Mouse (Mus musculus): Measurements from ENCODE around the gene Muc4. TPM values are rescaled to one million over a fixed set of nuclear protein-coding genes. Genes with fewer than 3 reads are reported as not detected.

Muc4 gene
- polyA plus RNA-seq, 1 experiment from 2014 or later: 0.22 TPM

DNA sequence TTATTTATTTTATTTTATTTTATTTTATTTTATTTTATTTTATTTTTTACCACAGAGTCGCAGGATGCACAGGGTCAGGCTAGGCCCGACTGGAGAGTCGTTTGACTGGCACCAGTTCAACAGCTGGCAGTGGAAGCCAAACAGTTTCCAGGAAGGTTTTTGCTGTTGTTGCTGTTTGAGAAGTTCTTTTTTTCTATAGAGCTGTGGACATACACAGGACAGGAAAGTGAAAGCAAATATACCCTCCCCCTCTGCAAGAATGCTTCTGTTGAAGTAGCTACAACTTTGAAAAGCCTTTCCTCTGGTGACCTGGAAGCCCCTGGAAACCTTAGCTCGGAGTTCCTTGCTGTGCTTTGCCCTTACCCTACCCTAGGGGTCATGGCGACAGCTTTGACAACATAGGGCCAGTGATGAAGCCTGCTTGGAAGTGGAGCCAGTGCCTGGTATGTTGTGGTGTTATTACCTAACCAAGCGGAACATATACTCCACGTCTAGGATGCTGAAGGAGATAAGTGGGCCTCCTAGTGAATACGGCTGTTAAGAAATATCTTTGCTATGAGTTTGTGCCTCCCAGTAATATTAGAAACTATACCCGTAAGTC, 32.3 kb upstream of the Muc4 start:
- DNase-seq (ENCODE audit: low spot score) (no peak), ATAC-seq (ENCODE audit: low FRiP score) (no peak)
- Histone ChIP-seq H3K9ac (ENCODE audit: low read depth, low read length) (no peak overlapping the region), H3K4me2 (replicated peaks; ENCODE audit: low read depth, low read length) (no peak overlapping the region), H3K27ac (ENCODE audit: low read depth, low read length) (no peak overlapping the region), H3K27me3 (ENCODE audit: control insufficient read depth, insufficient read depth, low read length) (no peaks in the 10 kb centered on the region), H3K4me1 (replicated peaks; ENCODE audit: control insufficient read depth, insufficient read depth, low read length) (no peaks in the 10 kb centered on the region), H3K4me3 (ENCODE audit: low read depth, low read length) (no peak overlapping the region), H3K9me3 (ENCODE audit: control insufficient read depth, low read length) (no peaks in the 10 kb centered on the region), H3K36me3 (ENCODE audit: control insufficient read depth, insufficient read depth, low read length) (no peaks in the 10 kb centered on the region)
- 51% methylated on average over 9 of the region's 9 CpGs for WGBS

DNA sequence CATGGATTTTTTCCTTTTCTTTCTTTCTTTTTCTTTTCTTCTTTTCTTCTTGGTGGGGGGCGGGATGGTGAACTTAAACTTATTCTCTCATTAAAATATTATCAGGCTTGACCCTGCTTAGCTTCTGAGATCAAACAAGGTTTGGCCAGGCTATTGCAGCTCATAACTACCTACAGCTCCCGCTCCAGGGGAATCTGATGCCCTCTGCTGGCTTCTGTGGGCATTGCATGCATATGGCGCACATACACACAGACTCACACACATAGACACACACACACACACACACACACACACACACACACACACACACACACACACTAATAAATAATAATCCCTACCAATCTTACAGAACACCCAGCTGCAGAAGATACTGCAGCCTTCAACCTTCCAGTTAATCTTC, 30.1 kb upstream of the Muc4 start:
- WGBS: 100% methylated on average over 3 of the region's 3 CpGs
- Histone ChIP-seq H3K4me1 (replicated peaks; ENCODE audit: control insufficient read depth, insufficient read depth, low read length) (no peaks in the 10 kb centered on the region), H3K4me3 (ENCODE audit: low read depth, low read length) (no peak overlapping the region), H3K27ac (ENCODE audit: low read depth, low read length) (no peak overlapping the region), H3K4me2 (replicated peaks; ENCODE audit: low read depth, low read length) (no peak overlapping the region), H3K36me3 (ENCODE audit: control insufficient read depth, insufficient read depth, low read length) (no peaks in the 10 kb centered on the region), H3K27me3 (ENCODE audit: control insufficient read depth, insufficient read depth, low read length) (no peaks in the 10 kb centered on the region), H3K9ac (ENCODE audit: low read depth, low read length) (no peak overlapping the region), H3K9me3 (ENCODE audit: control insufficient read depth, low read length) (no peaks in the 10 kb centered on the region)
- DNase-seq (ENCODE audit: low spot score): no peak
- no peak for ATAC-seq (ENCODE audit: low FRiP score)

DNA sequence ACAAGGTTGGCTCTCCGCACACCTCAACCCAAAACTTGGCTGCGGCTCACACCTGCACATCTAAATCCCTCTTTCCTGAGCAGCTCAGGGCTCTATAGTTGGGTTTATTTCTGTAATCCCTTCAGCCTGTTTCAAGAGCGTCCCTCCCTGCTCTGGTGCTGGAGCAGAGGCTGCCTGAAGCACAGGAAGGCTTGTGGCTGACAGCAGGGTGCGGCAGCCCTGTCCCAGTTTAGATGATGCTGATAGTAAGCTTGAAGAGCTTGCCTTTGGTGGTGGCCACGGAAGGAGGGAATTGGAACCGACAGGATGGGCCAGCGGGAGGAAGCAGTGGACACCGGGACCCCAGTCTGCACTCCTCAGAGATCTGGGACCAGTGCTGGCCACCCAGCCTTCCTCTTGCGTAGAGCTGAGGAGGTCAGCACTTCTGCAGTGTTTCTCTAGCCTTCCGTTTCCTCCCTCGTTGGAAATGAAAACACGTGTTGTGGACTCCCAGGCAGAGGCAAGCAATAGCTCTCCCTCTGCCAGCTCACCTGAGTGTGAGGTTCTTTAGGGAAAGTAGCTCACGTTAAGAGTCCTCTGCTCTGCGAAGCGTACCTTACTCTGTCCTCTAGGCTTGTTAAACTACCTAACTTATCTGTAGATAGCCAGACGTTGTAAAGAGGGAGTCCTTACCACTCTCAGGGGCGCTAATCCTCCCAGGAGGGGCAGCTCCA, 28.4 kb upstream of the Muc4 start:
- H3K9me3 ChIP-seq (ENCODE audit: control insufficient read depth, low read length): no peaks in the 10 kb centered on the region
- H3K4me1 ChIP-seq (replicated peaks; ENCODE audit: control insufficient read depth, insufficient read depth, low read length): no peaks in the 10 kb centered on the region
- ATAC-seq (ENCODE audit: low FRiP score) (no peak), DNase-seq (ENCODE audit: low spot score) (no peak)
- H3K27ac ChIP-seq (ENCODE audit: low read depth, low read length): no peak overlapping the region
- 72% methylated on average over 17 of the region's 17 CpGs for WGBS
- H3K9ac ChIP-seq (ENCODE audit: low read depth, low read length): no peak overlapping the region
- H3K36me3 ChIP-seq (ENCODE audit: control insufficient read depth, insufficient read depth, low read length): no peaks in the 10 kb centered on the region
- H3K4me2 ChIP-seq (replicated peaks; ENCODE audit: low read depth, low read length): no peak overlapping the region
- H3K4me3 ChIP-seq (ENCODE audit: low read depth, low read length): no peak overlapping the region
- H3K27me3 ChIP-seq (ENCODE audit: control insufficient read depth, insufficient read depth, low read length): no peaks in the 10 kb centered on the region

DNA sequence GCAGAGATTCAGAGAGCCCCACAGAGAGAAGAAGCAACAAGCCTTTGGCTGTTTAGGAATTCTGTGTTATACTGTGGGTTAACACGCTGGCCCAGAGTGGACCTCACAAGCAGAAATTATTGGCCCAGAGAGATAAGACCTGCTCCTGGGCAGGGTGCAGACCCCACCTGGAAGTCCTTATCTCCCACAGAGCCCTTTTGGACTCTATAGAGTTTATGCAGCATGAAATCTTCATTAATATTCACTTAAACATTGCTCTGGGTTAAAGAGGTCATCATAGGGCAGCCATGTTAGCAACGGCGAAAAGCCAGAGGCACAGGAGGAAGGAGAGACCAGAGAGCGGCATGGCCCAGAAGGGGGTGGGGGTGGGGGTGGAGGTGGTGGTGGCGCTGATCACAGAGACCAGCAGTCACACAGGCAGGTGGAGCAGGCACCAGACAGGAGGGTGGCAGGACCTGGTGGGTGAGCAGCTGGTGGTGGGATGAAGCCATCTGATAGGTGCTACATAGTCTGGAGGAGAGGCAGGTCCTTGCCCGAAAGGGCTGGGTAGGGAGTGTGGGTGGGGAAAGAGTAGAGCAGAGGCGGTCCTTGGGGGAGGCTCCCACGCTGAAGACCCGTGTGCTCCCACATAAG, 27.7 kb upstream of the Muc4 start:
- Histone ChIP-seq H3K4me1 (replicated peaks; ENCODE audit: control insufficient read depth, insufficient read depth, low read length) (no peaks in the 10 kb centered on the region), H3K9ac (ENCODE audit: low read depth, low read length) (no peak overlapping the region), H3K36me3 (ENCODE audit: control insufficient read depth, insufficient read depth, low read length) (no peaks in the 10 kb centered on the region), H3K27ac (ENCODE audit: low read depth, low read length) (no peak overlapping the region), H3K27me3 (ENCODE audit: control insufficient read depth, insufficient read depth, low read length) (no peaks in the 10 kb centered on the region), H3K4me3 (ENCODE audit: low read depth, low read length) (no peak overlapping the region), H3K9me3 (ENCODE audit: control insufficient read depth, low read length) (no peaks in the 10 kb centered on the region), H3K4me2 (replicated peaks; ENCODE audit: low read depth, low read length) (no peak overlapping the region)
- ATAC-seq (ENCODE audit: low FRiP score) (no peak), DNase-seq (ENCODE audit: low spot score) (no peak)
- WGBS: 76% methylated on average over 8 of the region's 9 CpGs

DNA sequence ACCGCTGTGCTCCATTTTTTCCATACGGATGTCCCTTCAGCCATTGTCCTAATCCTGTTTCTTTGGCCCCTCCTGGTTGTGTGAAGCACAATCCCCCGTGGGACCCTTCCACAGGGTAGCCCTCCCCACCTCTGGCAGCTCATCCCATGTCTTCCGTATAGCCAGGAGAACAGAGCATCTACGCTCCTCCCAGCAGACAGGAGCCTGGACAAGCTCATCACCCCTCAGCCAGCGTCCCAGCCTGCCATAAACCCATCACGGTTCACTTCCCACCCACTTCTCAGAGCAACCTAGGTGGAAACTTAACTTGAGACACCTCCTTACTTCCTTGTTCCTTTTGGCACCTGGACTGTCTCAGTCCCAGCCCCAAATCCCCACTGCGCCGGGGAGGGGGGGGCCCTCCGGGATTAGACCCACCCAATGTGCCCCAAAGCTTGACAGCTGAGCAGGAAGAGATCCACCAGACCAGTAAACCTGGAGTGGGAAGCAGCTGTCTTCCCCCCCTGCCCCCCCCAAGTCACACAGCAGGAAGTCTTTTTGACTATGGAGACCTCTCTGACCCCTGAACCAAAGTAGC, 27.1 kb upstream of the Muc4 start:
- Histone ChIP-seq H3K4me3 (ENCODE audit: low read depth, low read length) (no peak overlapping the region), H3K27me3 (ENCODE audit: control insufficient read depth, insufficient read depth, low read length) (no peaks in the 10 kb centered on the region), H3K36me3 (ENCODE audit: control insufficient read depth, insufficient read depth, low read length) (no peaks in the 10 kb centered on the region), H3K4me1 (replicated peaks; ENCODE audit: control insufficient read depth, insufficient read depth, low read length) (no peaks in the 10 kb centered on the region), H3K4me2 (replicated peaks; ENCODE audit: low read depth, low read length) (no peak overlapping the region), H3K27ac (ENCODE audit: low read depth, low read length) (no peak overlapping the region), H3K9ac (ENCODE audit: low read depth, low read length) (no peak overlapping the region), H3K9me3 (ENCODE audit: control insufficient read depth, low read length) (no peaks in the 10 kb centered on the region)
- WGBS: 84% methylated on average over 10 of the region's 10 CpGs
- no peak for ATAC-seq (ENCODE audit: low FRiP score)
- no peak for DNase-seq (ENCODE audit: low spot score)

DNA sequence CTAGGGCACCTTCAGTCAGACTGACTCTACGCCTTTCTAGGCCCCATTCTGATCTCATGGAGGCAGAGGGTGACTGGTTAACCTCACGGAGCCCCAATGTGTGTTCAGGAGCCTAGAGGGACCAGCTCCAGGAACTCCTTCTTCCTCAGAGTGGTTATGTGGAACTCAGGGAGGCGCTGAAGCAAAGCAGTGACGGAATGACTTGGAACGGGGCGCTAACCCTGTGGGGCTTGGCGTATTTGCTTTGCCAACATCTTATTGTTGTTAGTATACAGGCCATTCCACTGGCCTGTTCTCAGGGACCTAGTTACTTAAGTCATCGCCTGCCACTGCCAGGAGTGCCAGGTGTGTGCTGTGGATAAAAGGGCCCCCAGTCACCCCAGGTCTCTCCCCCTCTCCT, 26.6 kb upstream of the Muc4 start:
- no peak overlapping the region for H3K27ac ChIP-seq (ENCODE audit: low read depth, low read length)

DNA sequence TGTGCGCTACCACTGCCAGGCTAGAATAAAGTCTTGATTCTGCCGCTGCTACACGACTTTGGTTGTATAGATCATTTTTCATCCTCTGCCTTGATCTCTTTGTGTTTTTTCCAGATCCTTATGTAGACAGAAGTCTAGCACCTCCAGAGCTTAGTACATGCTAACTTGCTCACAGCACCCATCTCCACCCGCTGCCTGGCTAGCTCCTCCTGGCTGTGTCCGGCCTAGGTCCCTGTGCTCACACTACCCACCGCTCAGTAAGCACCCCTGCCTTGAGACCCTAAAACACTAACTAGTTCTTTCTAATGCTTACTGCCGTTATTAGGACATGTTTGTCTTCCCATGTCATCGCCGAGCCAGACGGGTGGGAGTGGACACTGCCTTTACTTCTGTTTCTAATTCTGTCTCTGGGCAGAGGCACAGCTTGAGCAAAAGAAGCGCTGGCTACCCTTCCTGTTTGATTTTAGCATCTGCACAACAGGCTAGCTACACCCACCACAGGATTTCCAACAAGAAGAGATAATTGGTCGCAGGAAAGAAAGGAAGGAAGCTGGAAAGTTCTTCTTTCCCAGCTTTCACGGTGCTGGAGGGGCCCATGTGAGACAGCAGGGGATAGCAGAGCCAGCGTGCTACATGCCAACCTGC, 25.1 kb upstream of the Muc4 start:
- DNase-seq (ENCODE audit: low spot score) (no peak), ATAC-seq (ENCODE audit: low FRiP score) (no peak)
- Histone ChIP-seq H3K9ac (ENCODE audit: low read depth, low read length) (no peak overlapping the region), H3K9me3 (ENCODE audit: control insufficient read depth, low read length) (no peaks in the 10 kb centered on the region), H3K27me3 (ENCODE audit: control insufficient read depth, insufficient read depth, low read length) (no peaks in the 10 kb centered on the region), H3K4me1 (replicated peaks; ENCODE audit: control insufficient read depth, insufficient read depth, low read length) (no peaks in the 10 kb centered on the region), H3K27ac (ENCODE audit: low read depth, low read length) (no peak overlapping the region), H3K4me3 (ENCODE audit: low read depth, low read length) (no peak overlapping the region), H3K4me2 (replicated peaks; ENCODE audit: low read depth, low read length) (no peak overlapping the region), H3K36me3 (ENCODE audit: control insufficient read depth, insufficient read depth, low read length) (no peaks in the 10 kb centered on the region)
- WGBS: 68% methylated on average over 14 of the region's 14 CpGs

More for the DNA sequence above, 26.6 kb upstream of the Muc4 start:
- DNase-seq (ENCODE audit: low spot score) (no peak), ATAC-seq (ENCODE audit: low FRiP score) (no peak)
- WGBS: 93% methylated on average over 8 of the region's 8 CpGs
- H3K9me3 ChIP-seq (ENCODE audit: control insufficient read depth, low read length): no peaks in the 10 kb centered on the region
- no peaks in the 10 kb centered on the region for H3K36me3 ChIP-seq (ENCODE audit: control insufficient read depth, insufficient read depth, low read length)
- no peak overlapping the region for H3K9ac ChIP-seq (ENCODE audit: low read depth, low read length)
- H3K4me3 ChIP-seq (ENCODE audit: low read depth, low read length): no peak overlapping the region
- H3K4me1 ChIP-seq (replicated peaks; ENCODE audit: control insufficient read depth, insufficient read depth, low read length): no peaks in the 10 kb centered on the region
- H3K27me3 ChIP-seq (ENCODE audit: control insufficient read depth, insufficient read depth, low read length): no peaks in the 10 kb centered on the region
- no peak overlapping the region for H3K4me2 ChIP-seq (replicated peaks; ENCODE audit: low read depth, low read length)

DNA sequence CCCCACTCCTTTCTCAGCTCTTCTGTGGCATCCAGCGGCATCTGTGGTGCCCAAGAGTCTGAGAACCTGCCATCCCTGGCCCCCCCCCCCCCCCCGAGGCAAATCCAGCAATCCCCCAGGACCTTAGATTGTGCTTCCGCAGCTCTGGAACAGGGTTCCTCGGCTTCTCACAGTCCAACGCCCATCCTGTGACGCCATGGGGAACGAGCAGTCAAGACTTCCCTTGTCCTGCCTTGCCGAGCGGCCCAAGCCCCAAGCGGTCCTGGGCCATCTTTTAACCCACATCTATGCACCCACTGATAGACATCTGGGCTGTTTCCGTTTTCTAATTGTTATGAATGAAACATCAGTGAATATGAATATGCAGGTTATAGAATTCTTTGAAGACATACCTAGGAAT, 23.5 kb upstream of the Muc4 start:
- H3K27me3 ChIP-seq (ENCODE audit: control insufficient read depth, insufficient read depth, low read length): no peaks in the 10 kb centered on the region
- ATAC-seq (ENCODE audit: low FRiP score): no peak
- no peaks in the 10 kb centered on the region for H3K36me3 ChIP-seq (ENCODE audit: control insufficient read depth, insufficient read depth, low read length)
- no peak overlapping the region for H3K4me3 ChIP-seq (ENCODE audit: low read depth, low read length)
- H3K4me2 ChIP-seq (replicated peaks; ENCODE audit: low read depth, low read length): no peak overlapping the region
- 93% methylated on average over 10 of the region's 11 CpGs for WGBS
- no peaks in the 10 kb centered on the region for H3K4me1 ChIP-seq (replicated peaks; ENCODE audit: control insufficient read depth, insufficient read depth, low read length)
- H3K9me3 ChIP-seq (ENCODE audit: control insufficient read depth, low read length): no peaks in the 10 kb centered on the region
- H3K9ac ChIP-seq (ENCODE audit: low read depth, low read length): no peak overlapping the region
- no peak for DNase-seq (ENCODE audit: low spot score)
- no peak overlapping the region for H3K27ac ChIP-seq (ENCODE audit: low read depth, low read length)

Measured in hindbrain, embryonic 11.5 days (tissue).